Mouse (Mus musculus) spleen, adult 2 months (tissue): ENCODE data around the gene Sae1.

Experiments
- CTCF ChIP-seq: fragments of 200-500 bp; IDR thresholded peaks from 2 replicates; pipeline ENCODE4 v1.5.1; 2011; ENCODE audit warnings: mild to moderate bottlenecking, inconsistent platforms; ENCODE audit not compliant: insufficient read depth, insufficient read length, insufficient replicate concordance; ENCODE audit errors: extremely low read depth
- POLR2A ChIP-seq: fragments of 200-500 bp; IDR thresholded peaks from 2 replicates; pipeline ENCODE4 v1.6.1; 2011; ENCODE audit warnings: low read depth, low read length, inconsistent platforms

DNA sequence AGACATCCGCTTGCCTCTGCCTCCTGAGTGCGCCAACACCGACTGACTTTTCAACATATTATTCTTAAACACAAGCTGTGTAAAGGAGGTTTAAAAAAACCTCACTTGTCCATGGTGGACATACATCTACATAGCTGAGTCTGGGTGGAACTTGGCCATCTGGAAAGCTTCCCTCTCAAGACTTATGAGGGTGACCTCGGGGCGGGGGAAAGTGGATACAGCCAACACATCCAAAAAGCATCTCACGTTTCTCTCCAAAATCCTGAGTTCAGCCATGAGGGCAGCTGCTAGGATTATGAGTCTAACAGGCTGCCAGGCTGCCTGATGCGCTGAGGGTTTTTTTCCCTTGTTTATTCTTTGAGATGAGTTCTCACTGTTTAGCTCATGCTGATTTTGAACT is 62.9 kb downstream of the Sae1 start:
- TF ChIP-seq POLR2A (no peak), CTCF (no peak)
